Mouse (Mus musculus): ENCODE data around the gene Itpkc.

Gene Itpkc

GRCm38 (mm10) chr7:27235726-27236125 is 7.3 kb upstream of the Itpkc start:
- DNase-seq: no peak

DNA sequence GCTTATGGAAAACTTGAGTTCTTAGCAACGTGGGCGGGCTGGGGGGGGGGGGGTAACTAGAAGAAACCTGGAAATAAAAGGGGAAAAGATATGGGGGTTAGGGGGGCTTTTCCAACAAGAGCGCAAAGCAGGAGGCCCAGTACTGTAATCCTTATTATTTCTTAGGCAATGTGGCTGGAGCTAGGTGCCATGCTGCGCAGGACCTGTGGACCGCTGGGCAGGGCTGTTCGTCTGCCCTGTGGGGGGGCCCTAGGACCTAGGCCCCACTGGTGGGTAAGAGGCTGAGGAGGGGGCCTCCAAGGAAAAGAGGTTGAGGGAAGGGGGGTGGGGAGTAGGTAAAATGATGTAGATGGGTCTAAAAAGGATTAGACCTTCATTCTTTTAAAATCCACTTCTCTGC is 4.8 kb upstream of the Itpkc start:
- DNase-seq: no peak

- DNase-seq: peak; percentile 98
Observed at GRCm38 (mm10) chr7:27232781-27233281, 4.4 kb upstream of the Itpkc start, which contains the start of gene Coq8b. Gene Coq8b, plus strand, starts transcription at chr7:27233023.

GRCm38 (mm10) chr7:27231693-27232331 is 3.4 kb upstream of the Itpkc start:
- DNase-seq: peak; percentile 75

DNA sequence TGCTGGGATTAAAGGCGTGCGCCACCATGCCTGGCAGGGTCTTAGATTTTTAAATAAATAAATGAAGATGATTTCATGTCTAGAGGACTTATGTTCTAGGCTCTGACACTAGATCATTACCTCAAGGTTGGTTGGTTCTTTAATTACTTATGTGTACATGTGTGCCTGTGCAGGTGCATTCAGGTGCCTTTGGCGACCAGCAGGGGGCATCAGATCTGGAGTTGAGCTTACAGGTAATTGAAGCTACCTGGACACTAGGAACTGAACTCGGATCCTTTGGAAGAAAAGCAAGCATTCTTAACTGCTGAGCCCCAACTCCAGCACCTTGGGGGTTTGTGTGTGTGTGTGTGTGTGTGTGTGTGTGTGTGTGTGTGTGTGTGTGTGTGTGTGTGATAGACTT is 2.3 kb upstream of the Itpkc start:
- no peak for DNase-seq

DNA sequence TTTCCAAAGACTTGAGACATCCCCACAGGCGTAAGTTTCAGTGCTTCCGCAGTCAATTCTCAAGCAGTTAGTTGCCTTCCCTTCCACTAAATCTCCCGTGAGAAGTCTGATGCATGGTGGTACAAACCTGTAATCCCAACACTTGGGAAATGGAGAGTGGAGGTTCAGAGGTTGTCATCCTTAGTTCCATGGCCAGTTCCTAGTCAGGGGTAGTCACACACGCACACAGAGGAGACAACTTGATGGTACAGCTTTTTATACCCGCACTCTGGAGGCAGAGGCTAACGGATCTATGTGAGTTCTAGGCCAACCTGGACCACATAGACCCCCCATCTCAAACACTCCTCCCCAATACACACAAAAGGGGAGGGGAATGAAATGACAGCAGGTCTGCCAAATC is 404 bp upstream of the Itpkc start:
- DNase-seq: no peak

GRCm38 (mm10) chr7:27227676-27228075 is 785 bp downstream of the Itpkc start:
- DNase-seq: peak; percentile 19

DNA sequence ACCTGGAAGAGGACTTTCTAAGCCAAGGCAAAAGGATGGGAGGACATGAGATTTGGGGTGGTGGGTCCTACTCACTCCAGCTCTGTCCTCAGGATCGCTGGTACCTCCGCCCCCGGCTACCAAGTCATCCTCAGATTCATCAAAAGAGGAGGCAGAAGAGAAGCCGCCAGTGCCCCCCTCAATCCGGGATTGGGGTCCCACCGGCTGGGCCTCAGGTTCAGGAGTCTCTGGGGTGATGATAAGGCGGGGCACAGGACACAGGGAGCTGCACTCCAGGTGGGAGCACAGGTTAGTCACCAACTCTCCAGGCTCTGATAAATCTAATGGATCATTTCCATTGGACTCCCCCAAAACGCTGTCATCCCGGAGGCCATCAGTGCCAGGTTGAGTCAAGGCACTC is 1.2 kb downstream of the Itpkc start:
- no peak for DNase-seq

DNA sequence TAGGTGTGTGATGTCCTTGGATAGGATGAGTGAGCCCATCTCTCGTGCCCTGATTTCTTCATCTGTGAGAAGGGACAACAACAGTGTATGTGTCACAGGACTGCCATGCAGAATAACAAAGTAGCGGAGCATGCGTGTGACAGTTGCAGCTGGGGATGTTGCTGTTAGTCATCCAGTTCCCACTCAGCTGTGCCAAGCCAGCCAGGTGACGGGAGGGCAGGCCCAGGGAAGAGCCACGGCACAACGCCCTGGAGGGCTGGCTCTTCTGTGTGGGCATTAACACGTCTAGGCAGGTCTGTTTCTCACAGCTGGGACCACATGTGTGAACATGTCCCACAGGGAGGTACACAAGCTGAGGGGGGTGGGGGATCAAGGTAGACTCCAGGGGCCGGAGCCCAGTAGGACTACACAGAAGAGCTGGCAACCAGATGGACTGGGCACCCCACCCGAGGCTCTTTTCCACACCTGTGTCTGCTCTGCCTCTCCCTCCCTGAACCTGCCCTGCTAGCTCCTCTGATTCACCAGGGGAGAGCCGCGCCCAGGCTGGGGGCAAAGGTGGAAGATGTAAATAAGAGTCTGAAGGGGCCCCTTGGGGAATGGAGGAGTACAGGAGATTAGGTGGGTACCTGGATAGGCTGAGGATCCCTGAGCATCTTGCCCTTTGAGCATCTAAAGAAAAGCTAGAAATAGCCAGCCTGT is 3.4 kb downstream of the Itpkc start:
- peak; percentile 42 for DNase-seq

GRCm38 (mm10) chr7:27222538-27222937 is 5.9 kb downstream of the Itpkc start:
- DNase-seq: no peak

GRCm38 (mm10) chr7:27221939-27222338 is 6.5 kb downstream of the Itpkc start:
- no peak for DNase-seq

DNA sequence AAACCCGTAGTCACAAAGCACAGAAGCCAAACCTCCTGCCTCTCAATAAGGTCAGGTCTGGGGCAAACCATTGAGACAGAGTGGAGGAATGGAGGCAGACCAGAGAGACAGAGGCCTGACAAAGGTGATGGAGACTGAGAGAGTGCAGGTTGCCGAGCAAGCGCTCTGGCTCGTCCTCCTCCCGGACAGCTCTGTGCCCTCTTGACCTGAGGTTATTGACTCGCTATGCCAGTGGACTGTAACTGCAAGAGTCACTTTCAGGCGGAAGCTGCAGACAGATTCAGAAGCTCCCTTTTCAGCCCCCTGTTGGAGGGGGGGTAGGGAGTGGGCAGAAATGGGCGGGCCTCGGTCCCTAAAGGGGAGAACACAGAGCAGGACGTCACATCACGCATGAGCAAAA is 8.5 kb downstream of the Itpkc start:
- DNase-seq: no peak

DNA sequence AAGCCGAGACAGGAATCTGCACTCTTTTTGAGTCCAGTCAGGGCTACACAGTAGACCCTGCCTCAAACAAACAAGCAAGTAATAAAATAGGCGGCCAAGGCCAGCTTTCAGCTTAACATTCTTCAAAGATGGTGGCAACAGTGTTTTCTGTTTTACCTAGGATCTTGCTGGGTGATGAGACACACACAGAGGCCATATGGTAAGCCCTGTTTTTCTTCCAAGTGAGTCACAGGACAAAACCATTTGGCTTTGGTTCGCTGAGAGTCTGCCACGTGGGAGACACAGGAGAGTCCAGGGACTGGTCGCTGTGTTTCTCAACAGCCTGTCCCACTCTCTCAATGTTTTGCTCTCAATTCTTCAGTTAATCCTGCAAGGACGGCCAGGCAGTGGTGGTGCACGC is 9.9 kb downstream of the Itpkc start:
- no peak for DNase-seq

- no peak for DNase-seq
Observed at GRCm38 (mm10) chr7:27212626-27213025, 15.8 kb downstream of the Itpkc start.

GRCm38 (mm10) chr7:27203730-27204449 is 24.6 kb downstream of the Itpkc start:
- no peak for DNase-seq

- DNase-seq: no peak
Observed at GRCm38 (mm10) chr7:27198779-27199178, 29.7 kb downstream of the Itpkc start.

- no peak for DNase-seq
Observed at GRCm38 (mm10) chr7:27198355-27198754, 30.1 kb downstream of the Itpkc start.

DNA sequence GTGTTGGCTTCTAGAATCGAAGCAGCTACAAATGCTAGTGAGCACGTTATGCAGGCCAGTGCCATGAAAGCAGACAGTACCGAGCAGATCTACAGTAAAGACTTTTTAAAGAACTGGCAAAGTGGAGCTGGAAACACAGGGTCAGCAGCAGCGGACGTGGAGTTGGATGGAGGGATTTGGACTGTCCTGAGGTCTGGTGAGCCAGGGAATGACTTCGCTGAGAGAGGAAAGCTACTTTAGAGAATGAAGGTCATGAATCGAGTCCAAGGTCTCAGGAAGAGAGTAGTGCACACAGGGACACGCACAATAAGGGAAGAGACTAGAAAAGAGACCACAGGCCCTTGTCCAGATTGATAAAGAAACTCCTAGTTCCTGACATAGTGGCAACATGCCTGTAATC is 30.8 kb downstream of the Itpkc start:
- no peak for DNase-seq

- no peak for DNase-seq
Observed at GRCm38 (mm10) chr7:27197136-27197535, 31.3 kb downstream of the Itpkc start.

GRCm38 (mm10) chr7:27195681-27196611 is 32.5 kb downstream of the Itpkc start, which contains the start of the genes BC024978 and Snrpa:
Gene BC024978, plus strand, starts transcription at chr7:27195781.
Gene Snrpa, minus strand, starts transcription at chr7:27196271.
- DNase-seq: peak; percentile 99

- no peak for DNase-seq
Observed at GRCm38 (mm10) chr7:27193731-27194130, 34.7 kb downstream of the Itpkc start.

GRCm38 (mm10) chr7:27192434-27192833 is 36.0 kb downstream of the Itpkc start:
- no peak for DNase-seq

Data from lung, postnatal 10 days (tissue).